Comparison of ENCODE assay signal across 8 mouse cellular contexts in genomic region chr14:55681160-55682117, GRCm38 (mm10). TPM values are rescaled to one million over a fixed set of nuclear protein-coding genes. Genes with fewer than 3 reads are reported as not detected.
DNase-seq lines count a peak whose midpoint lies in the region; ATAC-seq lines count a peak whose summit lies in the region.

Gene Tinf2 (minus strand): TSS chr14:55681820.

- peak within 1 kb of the TSS; percentile 78 for H3K4me3 ChIP-seq in lung, embryonic 16.5 days (ENCODE audit: low read length)

- DNase-seq in MEL-GATA-1-ER (ENCODE audit: extremely low read depth, low read depth): peak; percentile 94
- DNase-seq in cerebellum, adult 8-10 months: peak; percentile 96
- DNase-seq in forelimb bud, embryonic 11.5 days (ENCODE audit: low read depth, low spot score): peak; percentile 99
- peak; percentile 90 for DNase-seq in layer of hippocampus, adult 9-10 months (ENCODE audit: low spot score)
- DNase-seq in ovary, postnatal 10 days (ENCODE audit: low spot score): peak; percentile 84
- peak; percentile 89 to 95 for DNase-seq in thymus, postnatal 10 days (ENCODE audit: low spot score in 2 of 2)

- WGBS in lung, embryonic 16.5 days: under 1% methylated on average over 65 of the region's 66 CpGs

- peaks cover 23% of the 10 kb centered on the region for H3K36me3 ChIP-seq in lung, embryonic 16.5 days (ENCODE audit: control insufficient read depth, insufficient read depth, low read length)

- H3K4me2 ChIP-seq in lung, embryonic 16.5 days (ENCODE audit: low read depth, low read length): peak within 1 kb of the TSS; percentile 74

- H3K27ac ChIP-seq in lung, embryonic 16.5 days (ENCODE audit: low read length): peak within 1 kb of the TSS; percentile 90

- H3K9ac ChIP-seq in lung, embryonic 16.5 days (ENCODE audit: low read length): peak within 1 kb of the TSS; percentile 78

- ATAC-seq in hematopoietic stem cell, adult 5-6 weeks (replicated peaks in 1 of 2; ENCODE audit: insufficient read depth in 1 of 2, low FRiP score in 2 of 2, low TSS enrichment in 1 of 2, low read depth in 1 of 2, poor library complexity in 2 of 2, severe bottlenecking in 2 of 2): peak; percentile 90 to 94
- ATAC-seq in lung, embryonic 16.5 days (ENCODE audit: low read depth): peak; percentile 98

- no peaks in the 10 kb centered on the region for H3K27me3 ChIP-seq in lung, embryonic 16.5 days (ENCODE audit: control insufficient read depth, insufficient read depth, low read depth, low read length)

- H3K4me1 ChIP-seq in lung, embryonic 16.5 days (replicated peaks; ENCODE audit: control insufficient read depth, insufficient read depth, low read length): peaks cover 10% of the 10 kb centered on the region

- H3K9me3 ChIP-seq in lung, embryonic 16.5 days (ENCODE audit: control insufficient read depth, low read length): no peaks in the 10 kb centered on the region

RNA-seq across cellular contexts. Expression of gene Tinf2, which starts in this region (rescaled TPM):
- 27.3 and 34.1 TPM in 2 replicates for total RNA-seq in hematopoietic stem cell, adult 5-6 weeks (2017)
- 45.5 and 46.2 TPM in 2 replicates for polyA plus RNA-seq in lung, embryonic 16.5 days (2015; fragmentation: Nextera tagmentation; extraction: Ambion mirVana)

Comparison
In these comparisons a context has a peak if more than half of its experiments do, and no peak if none do; other contexts are left out.
1. Peak in every context shown above with its lines: DNase-seq, ATAC-seq, H3K4me3 ChIP-seq and H3K27ac ChIP-seq.